Mouse (Mus musculus) MEL-GATA-1-ER (cell line): ENCODE measurements at regions not wholly inside any gene's neighbourhood (a gene's known extent, or its start where the extent isn't known, plus 50 kb on each side); places are given as distances from the start of the nearest gene placed in this dataset.

Source experiments
- DNase-seq: peaks from one replicate; pipeline ENCODE4 v3.0.0-alpha.2; 2012; ENCODE audit warnings: low read depth; ENCODE audit errors: extremely low read depth

- no peak for DNase-seq
Observed at GRCm38 (mm10) chr14:120102010-120102748, 59.9 kb upstream of the Oxgr1 start.

DNA sequence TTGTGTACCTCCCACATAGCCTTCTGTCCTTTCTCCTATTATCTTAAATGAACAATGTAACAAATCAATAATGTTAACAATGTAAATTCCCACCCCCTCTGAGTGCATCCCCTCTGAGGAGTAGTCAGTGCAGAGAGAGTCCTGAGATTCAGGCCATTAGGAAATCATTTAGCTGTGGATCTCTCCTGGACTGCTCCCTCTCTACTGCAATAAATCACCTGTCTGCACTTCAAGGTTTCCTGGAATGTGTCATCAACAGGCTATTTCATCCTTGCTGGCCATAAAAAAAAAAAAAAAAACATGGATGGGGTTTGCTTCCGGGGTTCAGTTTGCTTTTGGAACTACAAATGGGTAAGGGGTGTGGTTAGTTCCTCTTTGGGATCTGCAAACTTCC, 60.5 kb upstream of the Oxgr1 start:
- DNase-seq, result no peak

- no peak for DNase-seq
Observed at GRCm38 (mm10) chr14:120109846-120110245, 67.6 kb upstream of the Oxgr1 start.

DNA sequence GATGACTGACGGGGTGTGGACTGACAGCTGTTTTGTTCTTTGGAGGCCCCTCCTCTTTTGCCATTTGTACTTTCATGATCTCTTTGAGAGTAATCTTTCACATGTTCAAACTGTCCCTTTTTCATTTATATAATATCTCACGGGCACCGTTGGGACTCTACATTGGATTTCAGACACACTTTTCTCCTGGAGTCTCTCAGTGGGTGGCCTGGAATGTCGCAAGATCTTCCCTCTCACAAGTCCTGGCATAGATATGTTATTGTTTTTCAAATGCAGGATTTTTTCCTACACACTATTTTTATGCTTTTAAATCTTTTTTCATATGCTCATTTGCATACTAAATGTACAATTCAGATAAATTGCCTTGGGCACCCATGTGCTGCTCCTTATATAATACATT, 71.1 kb upstream of the Oxgr1 start:
- DNase-seq, result no peak

DNA sequence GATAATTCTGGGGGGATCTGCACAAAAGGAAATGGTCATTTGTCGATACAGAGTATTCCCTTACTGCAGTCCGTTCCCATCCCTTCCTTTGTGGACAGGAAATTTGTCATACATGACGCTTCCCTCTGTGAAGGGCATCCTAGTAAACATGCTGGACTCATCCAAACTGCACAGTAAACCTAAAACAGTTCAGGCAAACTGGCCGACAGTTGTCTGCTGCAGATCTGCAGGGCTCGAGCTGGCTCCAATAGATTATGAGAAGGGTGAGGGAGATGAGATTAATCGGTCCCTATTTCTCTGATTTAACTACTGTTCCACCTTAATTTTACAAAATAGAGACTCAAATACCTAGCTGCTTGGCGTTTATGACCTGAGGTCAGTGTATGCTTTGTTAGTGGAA, 76.3 kb upstream of the Oxgr1 start:
- DNase-seq, result no peak

DNA sequence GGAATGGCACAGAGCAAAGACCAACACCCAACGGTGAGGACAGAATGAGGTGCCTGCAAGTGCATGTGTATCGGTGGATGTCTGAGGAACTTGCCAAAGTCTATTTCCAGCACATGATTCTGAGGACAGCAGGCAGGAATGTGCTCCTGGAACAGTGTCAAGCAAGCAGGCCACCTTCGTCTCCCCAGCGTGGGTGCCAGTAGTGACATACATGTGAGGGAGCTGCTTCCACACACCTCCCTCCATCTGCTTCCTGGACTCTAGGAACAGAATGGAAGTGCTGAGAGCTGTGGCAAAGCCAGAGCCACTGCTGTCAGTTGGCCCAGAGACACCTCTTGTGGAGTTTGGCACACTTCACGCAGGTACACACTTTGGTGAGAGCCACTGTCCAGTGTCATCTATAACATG, 76.9 kb upstream of the Oxgr1 start:
- DNase-seq, result no peak

GRCm38 (mm10) chr14:120119506-120119905, 77.3 kb upstream of the Oxgr1 start:
- DNase-seq, result no peak

- DNase-seq, result no peak
Observed at GRCm38 (mm10) chr14:120120261-120120660, 78.0 kb upstream of the Oxgr1 start.

- DNase-seq, result no peak
Observed at GRCm38 (mm10) chr14:120125315-120125714, 83.1 kb upstream of the Oxgr1 start.

- peak; percentile 7 for DNase-seq
Observed at GRCm38 (mm10) chr14:120127481-120127880, 85.2 kb upstream of the Oxgr1 start.

DNA sequence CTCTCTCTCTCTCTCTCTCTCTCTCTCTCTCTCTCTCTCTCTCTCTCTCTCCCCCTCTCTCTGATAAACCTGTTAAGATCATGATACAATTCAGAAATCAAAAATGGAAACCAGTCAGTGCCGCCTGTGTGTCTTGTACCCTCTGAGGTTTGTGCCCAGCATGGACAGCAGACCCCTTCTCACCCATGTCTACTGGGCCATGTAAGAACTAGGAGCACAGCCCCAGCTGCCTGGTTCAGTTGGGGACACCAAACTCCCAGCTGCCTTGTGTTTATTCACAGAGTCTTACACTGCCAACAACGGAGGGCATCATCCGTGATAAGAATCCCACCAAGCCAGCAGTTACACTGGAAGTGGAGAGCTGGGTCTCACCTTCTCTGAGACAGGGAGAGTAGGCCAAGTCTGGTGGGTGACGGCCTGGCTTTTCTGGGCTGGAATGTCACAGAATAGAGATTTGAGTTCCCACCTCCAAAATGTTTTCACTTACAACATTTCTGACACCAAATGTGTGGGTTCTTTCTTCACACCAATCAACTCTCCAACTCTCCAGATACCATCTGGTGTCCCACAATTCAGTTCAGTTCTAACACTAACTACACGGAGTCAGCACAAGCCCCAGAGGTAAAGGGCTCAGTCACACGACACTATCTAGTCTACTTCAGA, 92.2 kb upstream of the Oxgr1 start:
- DNase-seq, result no peak

DNA sequence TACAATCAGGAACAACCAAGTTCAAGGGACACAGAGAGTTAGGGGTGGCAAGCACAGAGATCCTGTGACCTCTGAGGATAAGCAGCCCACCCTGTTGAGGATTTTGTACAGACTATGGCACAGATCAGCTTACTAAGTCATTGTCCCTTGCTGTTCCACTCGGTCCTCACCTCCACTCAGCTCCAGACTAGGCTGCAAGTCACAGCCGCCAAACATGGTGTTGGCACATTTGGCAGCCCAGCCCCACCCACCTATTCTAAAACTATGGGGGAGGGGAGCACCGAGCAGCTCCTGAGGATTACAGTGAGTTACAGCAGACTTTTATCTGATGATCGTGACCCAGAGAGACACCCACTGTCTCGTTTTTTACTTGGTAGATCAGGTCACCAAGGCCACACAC, 93.0 kb upstream of the Oxgr1 start:
- DNase-seq, result no peak

DNA sequence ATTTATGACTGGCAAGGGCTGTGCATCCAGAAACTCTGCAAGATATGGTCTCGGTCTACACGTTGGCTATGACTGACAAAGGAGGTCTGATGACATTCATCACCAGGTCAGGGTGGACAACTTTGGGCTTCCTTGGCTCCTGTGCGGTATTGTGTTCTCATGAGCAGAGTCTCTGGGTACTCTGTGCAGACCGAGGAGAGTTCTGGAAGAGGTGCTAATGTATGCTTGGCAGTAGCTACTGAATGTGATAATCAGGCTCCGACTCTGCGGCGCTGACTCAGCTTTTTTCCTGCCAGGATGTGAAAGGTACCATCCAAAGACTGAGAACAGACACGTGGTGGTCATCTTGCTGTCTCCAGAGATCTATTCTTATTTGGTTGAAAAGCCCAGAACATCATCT, 94.5 kb upstream of the Oxgr1 start:
- DNase-seq, result no peak

DNA sequence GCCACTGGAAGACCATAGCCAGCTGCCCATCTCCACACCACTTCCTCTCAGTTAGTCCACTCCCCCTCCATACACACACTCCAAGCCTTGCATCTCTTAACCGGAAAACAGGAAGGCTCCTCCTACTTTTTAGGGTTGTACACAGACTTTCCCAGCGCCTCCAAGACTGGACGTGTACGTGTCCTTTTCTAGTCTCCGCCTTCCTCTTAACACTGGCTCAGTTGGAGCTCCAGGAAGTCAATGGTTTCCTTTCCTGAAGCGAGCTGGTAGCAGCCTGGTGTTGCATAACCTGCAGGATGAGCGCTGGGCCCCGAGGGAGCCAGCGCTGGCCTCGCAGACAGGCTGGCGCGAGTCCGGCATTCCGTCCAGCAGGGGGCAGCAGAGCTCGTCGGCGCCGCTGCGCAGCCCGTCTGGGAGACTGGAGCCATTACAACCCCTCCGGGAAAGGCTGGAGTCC, 95.5 kb upstream of the Oxgr1 start:
- DNase-seq, result peak; percentile 30

DNA sequence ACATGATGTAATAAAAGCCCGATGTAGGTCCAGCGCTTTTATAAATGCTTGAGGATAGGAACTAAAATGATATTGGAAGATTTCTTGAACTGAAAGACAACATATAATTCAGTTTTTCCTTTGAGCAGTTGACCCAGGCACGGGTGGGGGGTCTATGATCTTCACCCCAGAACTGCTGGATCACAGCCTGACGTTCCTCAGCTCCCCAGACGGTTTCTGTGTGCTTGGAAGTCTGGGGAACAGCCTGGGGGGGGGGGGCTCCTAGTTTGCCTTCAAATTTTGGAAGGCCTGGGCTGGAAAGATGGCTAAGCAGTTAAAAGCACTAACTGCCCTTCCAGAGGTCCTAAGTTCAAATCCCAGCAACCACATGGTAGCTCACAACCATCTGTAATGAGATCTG, 96.3 kb upstream of the Oxgr1 start:
- DNase-seq, result no peak

DNA sequence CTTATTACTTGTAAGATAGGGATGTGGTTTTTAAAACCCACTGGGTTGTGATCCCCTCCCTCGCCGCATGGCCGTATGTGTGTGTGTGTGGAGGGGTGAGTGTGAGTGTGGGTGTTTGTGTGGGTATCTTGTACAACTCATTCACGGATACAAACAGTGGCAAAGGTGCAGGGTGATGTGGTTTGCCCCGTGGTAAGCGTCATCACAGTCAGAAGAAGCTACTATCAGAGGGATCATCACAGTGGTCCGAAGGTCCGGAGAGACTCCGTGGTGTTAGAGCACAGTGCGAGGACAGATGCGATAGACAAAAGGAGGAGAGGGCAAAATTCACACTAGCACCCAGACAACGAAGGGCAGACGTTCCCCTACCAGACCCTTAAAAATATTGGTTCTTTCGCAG, 97.0 kb upstream of the Oxgr1 start:
- no peak for DNase-seq

DNA sequence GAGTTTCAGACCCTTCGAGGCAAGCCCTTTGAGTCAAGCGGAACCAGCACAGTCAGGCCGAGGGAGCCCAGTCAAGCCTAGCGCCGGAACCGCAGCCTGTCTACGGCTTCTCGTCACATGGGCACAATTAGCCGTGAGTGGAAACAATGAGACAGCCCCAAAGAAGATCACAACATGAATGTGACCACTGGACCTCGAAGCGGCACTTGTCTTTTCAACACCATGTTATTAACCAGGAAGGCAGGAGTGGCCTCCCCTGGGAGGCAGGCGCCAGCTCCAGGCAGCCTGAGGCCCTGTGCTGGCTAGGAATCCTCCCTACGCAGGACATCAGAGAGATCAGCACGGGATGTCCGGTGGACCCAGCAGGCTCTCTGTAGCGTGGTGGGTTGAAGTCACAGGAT, 97.4 kb upstream of the Oxgr1 start:
- no peak for DNase-seq

GRCm38 (mm10) chr14:120140211-120140610, 98.0 kb upstream of the Oxgr1 start:
- no peak for DNase-seq

DNA sequence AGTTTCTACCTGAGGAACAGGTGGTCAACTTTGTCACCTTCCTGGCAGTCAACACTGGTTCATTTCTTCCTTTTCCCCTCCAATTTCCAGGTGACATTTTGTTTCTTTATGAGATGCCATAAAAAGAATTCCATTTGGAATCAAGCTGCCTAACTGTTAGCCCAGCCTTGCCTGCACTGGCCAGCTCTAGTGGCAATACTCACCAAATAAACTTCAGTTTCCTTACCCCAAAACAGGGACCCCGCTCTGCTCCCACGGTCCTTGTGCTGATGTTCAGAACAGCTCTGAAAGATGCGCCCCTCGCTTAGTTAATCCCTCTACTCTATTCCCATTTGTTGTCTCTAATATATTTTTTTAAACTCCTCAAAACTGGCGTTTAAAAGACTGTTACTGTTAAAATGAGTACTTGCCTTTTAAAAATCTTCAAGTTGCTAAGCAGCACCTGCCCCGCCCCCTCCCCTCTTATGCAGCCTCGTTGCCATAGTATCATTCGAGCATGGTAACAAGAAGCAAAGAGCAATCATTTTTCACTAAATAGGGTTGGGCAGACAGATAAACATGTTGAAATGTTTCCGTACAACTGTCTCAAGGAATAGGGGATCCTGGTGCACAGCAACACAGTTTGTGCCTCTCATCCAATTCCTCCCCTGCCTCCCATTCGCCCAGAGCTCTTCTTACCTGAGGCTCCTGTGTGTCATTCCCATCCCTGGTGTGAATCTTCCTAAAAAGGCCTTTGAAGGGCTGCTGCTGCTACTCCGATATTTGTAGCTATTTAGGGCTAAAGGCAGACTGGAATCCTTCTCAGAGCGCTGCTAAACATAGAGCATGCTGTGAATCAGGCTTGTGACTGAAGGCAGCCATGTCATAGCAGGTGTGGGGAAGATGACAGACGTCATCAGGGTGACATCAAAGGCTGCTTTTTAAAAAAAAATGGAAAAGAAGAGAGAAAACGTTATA, 98.8 kb upstream of the Oxgr1 start:
- no peak for DNase-seq

DNA sequence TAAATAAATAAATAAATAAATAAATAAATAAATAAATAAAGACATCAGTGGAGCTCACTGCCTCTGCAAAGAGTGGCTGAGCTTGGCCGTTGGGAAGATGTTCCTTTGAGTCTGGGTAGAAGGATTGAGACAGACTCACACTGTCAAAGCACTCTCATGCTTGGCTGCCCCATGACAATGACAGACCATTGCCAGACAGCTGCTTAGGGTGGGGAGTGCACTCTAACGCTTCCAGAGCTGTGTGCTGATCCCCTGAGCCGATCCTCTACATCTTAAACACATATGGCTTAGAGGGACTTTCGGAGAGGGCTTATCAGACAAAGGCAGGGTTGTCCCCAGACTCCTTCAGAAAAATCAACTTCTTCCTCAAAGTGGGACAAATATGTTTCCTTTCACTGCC, 100.0 kb upstream of the Oxgr1 start:
- no peak for DNase-seq

DNA sequence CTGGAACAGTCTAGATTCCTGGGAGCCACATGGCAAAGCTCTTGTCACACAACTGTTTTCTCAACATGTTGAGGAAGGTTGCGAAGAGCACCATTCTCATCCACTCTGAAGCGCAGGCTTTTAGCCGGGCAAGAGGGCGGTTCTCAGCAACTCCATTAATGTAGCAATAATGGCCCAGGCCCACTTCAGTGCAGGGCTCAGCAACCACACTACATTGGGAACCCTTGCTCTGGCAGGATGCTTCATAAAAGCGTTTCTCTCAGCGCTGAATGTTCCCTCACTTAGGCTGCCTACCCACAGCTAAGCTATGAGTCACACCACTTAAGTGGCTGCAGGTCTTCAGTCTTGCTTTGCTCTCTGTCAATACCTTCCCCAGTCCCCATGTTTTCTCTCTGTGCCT, 102.2 kb upstream of the Oxgr1 start:
- DNase-seq, result no peak

DNA sequence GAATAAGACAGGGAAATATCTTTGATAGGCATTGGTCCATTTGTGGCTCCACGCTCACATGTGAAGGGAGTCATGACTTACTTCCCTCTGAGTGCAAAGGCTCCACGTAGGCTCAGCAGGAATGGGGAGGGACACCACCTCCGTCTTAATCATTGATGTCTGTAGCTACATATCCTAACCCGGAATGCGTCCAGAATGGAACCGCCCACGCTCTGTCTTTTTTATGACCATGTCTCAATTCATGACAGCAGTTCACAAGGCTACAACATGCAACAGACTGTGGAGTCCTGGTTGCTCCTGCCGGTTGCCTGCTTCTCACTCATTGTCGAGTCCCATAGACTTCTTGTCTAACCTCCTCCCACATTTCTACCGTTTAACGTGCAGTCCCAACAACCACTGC, 104.1 kb upstream of the Oxgr1 start:
- no peak for DNase-seq
